Mouse (Mus musculus) ES-Bruce4 (cell line): ENCODE results near the gene Ankrd11. TPM values are rescaled to one million over a fixed set of nuclear protein-coding genes. Genes with fewer than 3 reads are reported as not detected.
A peak's percentile ranks its signal among the peaks of the same experiment; 100 is the strongest.

Experiments
- H3K27ac ChIP-seq: 2 replicates; pipeline ENCODE4 v1.5.1; 2012; ENCODE audit warnings: low read length, inconsistent platforms; ENCODE audit not compliant: insufficient read depth
- H3K27me3 ChIP-seq: 2 replicates; pipeline ENCODE4 v1.6.1; 2012; ENCODE audit warnings: mild to moderate bottlenecking, low read length, inconsistent platforms; ENCODE audit not compliant: control insufficient read depth, poor library complexity, insufficient read depth, severe bottlenecking
- H3K36me3 ChIP-seq: 2 replicates; pipeline ENCODE4 v1.6.1; 2012; ENCODE audit warnings: inconsistent platforms, mild to moderate bottlenecking, low read length, moderate library complexity; ENCODE audit not compliant: control insufficient read depth, poor library complexity, insufficient read depth, severe bottlenecking
- H3K4me1 ChIP-seq: one replicate; pipeline ENCODE4 v1.8.1; 2011; ENCODE audit warnings: low read length; ENCODE audit not compliant: control insufficient read depth, insufficient read depth
- H3K4me3 ChIP-seq: 2 replicates; pipeline ENCODE4 v1.5.1; 2011; ENCODE audit warnings: low read depth, mild to moderate bottlenecking, low read length
- H3K9ac ChIP-seq: 2 replicates; pipeline ENCODE4 v1.6.1; 2012; ENCODE audit warnings: low read depth, mild to moderate bottlenecking, inconsistent platforms; ENCODE audit not compliant: poor library complexity, severe bottlenecking
- H3K9me3 ChIP-seq: replicated peaks from 2 replicates; pipeline ENCODE4 v1.6.1; 2012; ENCODE audit warnings: mild to moderate bottlenecking, low read length, inconsistent platforms; ENCODE audit not compliant: control insufficient read depth, poor library complexity, insufficient read depth, severe bottlenecking
- CTCF ChIP-seq: IDR thresholded peaks from one replicate; pipeline ENCODE4 v1.8.1; 2011; ENCODE audit warnings: low read depth, low read length
- EP300 ChIP-seq: IDR thresholded peaks from 2 replicates; pipeline ENCODE4 v1.6.1; 2011; ENCODE audit warnings: low read depth, low read length; ENCODE audit not compliant: insufficient read depth
- POLR2A ChIP-seq: IDR thresholded peaks from one replicate; pipeline ENCODE4 v1.8.1; 2011; ENCODE audit warnings: low read length; ENCODE audit not compliant: insufficient read depth
- polyA plus RNA-seq: library from polyadenylated mRNA; stranded (reverse); fragments of >200 nt; gene quantifications from 2 replicates; pipeline ENCODE4 v1.2.4, GENCODE M21; 2011; ENCODE audit warnings: low read depth; ENCODE audit not compliant: missing spikeins, insufficient read depth, insufficient read length

The Ankrd11 gene
- polyA plus RNA-seq, 1 experiment, result 148 TPM

DNA sequence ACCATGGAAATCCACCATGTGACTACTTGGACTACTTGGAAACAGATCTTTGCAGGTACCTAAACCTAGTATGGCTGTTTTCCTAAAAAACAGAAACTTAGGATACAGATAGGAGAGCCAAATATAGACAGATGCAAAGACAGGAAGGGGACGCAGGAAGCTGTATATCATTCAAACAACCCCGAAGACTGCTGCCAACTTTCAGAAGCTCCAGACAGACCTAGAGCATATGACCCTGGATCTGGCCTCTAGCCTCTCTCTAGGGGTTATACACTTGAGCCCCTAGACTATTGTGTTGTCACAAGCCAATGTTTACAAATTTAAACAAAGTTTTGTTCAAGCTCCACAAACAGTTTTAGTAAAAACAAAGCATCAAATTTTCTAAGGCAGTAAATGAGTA is 80.6 kb downstream of the Ankrd11 start:
- Histone ChIP-seq H3K36me3 (peaks cover 8% of the 10 kb centered on the region), H3K9me3 (no peaks in the 10 kb centered on the region), H3K27me3 (no peaks in the 10 kb centered on the region), H3K27ac (no peak overlapping the region), H3K4me1 (peaks cover 17% of the 10 kb centered on the region), H3K9ac (no peak overlapping the region), H3K4me3 (no peak overlapping the region)
- TF ChIP-seq CTCF, result no peak
- no peak for TF ChIP-seq EP300
- no peak for TF ChIP-seq POLR2A

DNA sequence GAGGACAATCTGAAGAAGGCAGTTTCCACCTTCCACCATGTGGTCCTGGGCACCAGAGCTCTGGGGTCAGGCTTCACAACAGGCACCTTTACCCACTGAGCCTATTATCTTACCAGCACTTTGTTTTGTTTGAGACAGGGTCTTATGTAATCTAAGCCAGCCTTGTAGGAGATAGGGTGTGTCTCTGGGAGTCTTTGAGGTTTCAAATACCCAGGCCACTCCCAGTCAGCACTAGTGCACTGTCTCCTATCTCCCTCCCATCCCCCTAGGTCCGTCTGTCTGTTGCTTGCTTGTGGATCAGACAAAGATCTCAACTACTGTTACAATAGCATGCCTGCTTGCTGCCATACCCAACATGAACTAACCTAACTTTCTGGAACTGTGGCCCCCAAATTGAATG is 81.1 kb downstream of the Ankrd11 start:
- Histone ChIP-seq H3K9me3 (no peaks in the 10 kb centered on the region), H3K9ac (no peak overlapping the region), H3K27ac (peak overlapping the region; percentile 58), H3K27me3 (no peaks in the 10 kb centered on the region), H3K4me1 (peaks cover 17% of the 10 kb centered on the region), H3K36me3 (peaks cover 8% of the 10 kb centered on the region), H3K4me3 (no peak overlapping the region)
- TF ChIP-seq EP300 (peak; percentile 60; the same call in 1 of the 2 replicates), POLR2A (no peak)

DNA sequence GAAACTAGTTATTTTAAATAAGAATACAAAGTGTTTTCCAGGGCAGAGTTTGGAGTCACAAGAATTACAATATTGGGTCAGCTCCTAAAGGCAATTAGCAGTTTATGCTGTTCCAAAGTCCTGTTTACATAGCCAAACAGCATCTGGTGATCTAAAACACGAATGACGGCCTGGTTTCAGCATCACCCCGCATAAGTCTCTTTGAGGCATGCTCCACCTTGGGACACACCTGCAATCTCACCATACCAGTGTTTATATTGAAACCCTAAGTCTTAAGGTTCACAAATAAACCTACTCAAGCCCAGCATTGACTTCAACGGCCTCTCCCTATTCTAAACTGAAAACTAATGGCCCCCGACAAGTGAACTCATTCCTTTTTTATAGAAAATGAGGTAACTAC is 81.8 kb downstream of the Ankrd11 start:
- Histone ChIP-seq H3K27ac (0 out of 2 replicates have a peak overlapping the region, but pooled peaks have one; percentile 39), H3K9me3 (no peaks in the 10 kb centered on the region), H3K4me3 (no peak overlapping the region), H3K27me3 (no peaks in the 10 kb centered on the region), H3K9ac (no peak overlapping the region), H3K36me3 (peaks cover 8% of the 10 kb centered on the region), H3K4me1 (peaks cover 17% of the 10 kb centered on the region)
- TF ChIP-seq POLR2A (no peak), CTCF (no peak), EP300 (no peak)

DNA sequence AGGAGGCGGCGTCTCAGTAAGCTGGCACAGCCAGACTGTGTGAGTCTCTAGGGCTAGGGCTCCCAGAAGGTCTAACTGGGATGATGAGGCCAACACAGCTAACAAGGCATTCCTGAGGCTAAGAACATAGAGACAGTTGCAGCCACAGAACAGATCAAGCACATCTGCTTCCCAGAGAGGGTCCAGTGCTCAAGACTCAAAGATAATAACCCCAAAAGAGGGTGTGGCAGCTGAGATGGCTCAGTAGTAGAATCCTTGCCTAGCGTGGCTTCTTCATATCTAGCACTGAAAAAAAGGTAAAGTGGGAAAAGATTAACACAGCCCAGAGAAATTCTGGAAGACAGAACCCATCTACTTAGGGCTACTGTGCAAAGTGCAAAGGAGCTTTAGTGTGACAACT is 86.1 kb downstream of the Ankrd11 start:
- Histone ChIP-seq H3K4me3 (no peak overlapping the region), H3K4me1 (peaks cover 11% of the 10 kb centered on the region), H3K27ac (no peak overlapping the region), H3K9ac (no peak overlapping the region), H3K9me3 (no peaks in the 10 kb centered on the region), H3K27me3 (no peaks in the 10 kb centered on the region), H3K36me3 (no peaks in the 10 kb centered on the region)
- TF ChIP-seq POLR2A (no peak), CTCF (no peak), EP300 (no peak)

DNA sequence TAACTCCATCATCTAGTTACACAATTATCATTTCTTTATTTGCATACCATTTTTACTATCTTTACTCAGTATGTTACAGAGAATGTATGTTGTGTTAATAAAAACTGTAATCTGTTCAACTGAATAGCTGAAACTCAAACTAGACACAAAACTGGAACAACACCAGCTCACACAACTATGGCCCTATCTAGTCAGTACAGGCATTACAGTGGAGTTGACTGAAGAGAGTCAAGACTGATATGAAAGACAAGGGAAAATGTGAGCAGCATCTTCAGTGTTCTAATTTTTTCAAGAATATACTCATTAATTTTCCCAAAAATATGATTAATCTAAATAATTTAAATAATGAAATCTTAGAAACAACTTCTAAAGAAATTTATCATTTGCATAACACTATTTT is 86.9 kb downstream of the Ankrd11 start:
- Histone ChIP-seq H3K4me1 (peaks cover 9% of the 10 kb centered on the region), H3K9me3 (no peaks in the 10 kb centered on the region), H3K36me3 (no peaks in the 10 kb centered on the region), H3K27me3 (no peaks in the 10 kb centered on the region), H3K4me3 (no peak overlapping the region), H3K27ac (no peak overlapping the region), H3K9ac (no peak overlapping the region)
- no peak for TF ChIP-seq EP300
- no peak for TF ChIP-seq CTCF
- no peak for TF ChIP-seq POLR2A

DNA sequence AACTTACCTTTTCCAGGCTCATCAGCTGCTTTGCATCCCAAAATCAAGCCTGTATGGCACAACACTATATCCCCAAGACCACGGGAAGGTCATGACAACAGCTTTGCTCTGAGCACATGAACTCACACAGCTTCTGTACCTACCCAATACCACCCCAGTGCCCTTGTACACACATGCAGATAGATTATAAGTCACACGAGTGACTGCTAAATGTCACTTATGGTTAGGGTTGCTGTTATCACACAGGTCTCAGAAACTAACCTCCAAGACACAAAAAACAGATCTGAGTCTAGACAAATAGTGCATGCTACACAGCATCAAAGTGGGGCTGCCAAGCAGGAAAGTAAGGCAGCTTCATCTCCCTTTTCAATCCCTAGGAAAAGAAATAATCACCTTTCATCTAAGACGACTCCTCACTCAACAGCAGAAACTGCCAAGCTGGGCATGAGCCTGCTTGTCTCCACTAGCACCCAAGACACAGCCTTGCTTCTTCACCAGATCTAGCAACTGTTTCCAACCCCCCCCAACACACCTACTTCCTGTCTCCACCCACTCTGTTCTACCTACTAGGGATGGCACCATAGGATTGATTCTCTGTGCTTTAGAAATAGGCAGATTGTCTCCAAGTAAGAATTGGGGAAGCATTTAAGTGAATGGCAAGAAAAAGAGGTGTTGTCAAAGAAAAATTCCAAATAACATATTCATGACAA is 87.8 kb downstream of the Ankrd11 start:
- no peak for TF ChIP-seq EP300
- TF ChIP-seq POLR2A, result no peak
- TF ChIP-seq CTCF, result no peak
- Histone ChIP-seq H3K27me3 (no peaks in the 10 kb centered on the region), H3K4me1 (peaks cover 9% of the 10 kb centered on the region), H3K4me3 (no peak overlapping the region), H3K9me3 (no peaks in the 10 kb centered on the region), H3K27ac (0 out of 2 replicates have a peak overlapping the region, but pooled peaks have one; percentile 1), H3K9ac (no peak overlapping the region), H3K36me3 (no peaks in the 10 kb centered on the region)
